Mouse (Mus musculus) cortical plate, adult 2 months (tissue): Measurements from ENCODE around the gene Dscam.

ENCODE experiments used
- CTCF ChIP-seq: fragments of 200-500 bp; IDR thresholded peaks from 2 replicates; pipeline ENCODE4 v1.5.1; 2011; ENCODE audit warnings: mild to moderate bottlenecking, control low read depth, low read length; ENCODE audit not compliant: insufficient read depth; ENCODE audit errors: extremely low read depth
- POLR2A ChIP-seq: fragments of 200-500 bp; IDR thresholded peaks from 2 replicates; pipeline ENCODE4 v1.6.1; 2011; ENCODE audit warnings: mild to moderate bottlenecking, low read length, control low read depth; ENCODE audit not compliant: insufficient read depth; ENCODE audit errors: extremely low read depth

GRCm38 (mm10) chr16:96931771-96932170 is 238.8 kb downstream of the Dscam start:
- no peak for TF ChIP-seq CTCF
- TF ChIP-seq POLR2A, result no peak
